In the genomic region with DNA sequence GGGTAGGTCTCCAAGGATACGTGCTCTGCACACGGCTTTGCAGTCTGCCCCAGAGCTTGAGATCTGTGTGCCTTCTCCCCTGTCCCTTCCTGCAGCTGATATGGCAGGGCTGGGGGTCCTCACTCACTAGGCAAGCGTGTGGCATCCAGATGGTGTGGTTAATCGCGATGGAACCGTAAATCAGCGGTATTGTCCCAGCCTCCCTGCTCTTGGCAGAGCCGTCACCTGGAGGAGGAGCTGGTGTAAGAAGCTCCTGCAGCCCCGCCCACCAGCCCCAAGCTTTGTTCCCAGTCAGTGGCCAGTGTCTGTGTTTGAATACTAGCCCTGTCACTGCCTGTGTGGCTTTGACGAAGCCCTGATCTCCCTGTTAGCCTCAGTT, we compare ENCODE assay signal across 8 mouse cellular contexts.
A peak's percentile ranks its signal among the peaks of the same experiment; 100 is the strongest.
DNase-seq lines count a peak whose midpoint lies in the region; ATAC-seq lines count a peak whose summit lies in the region.

No protein-coding gene starts in this region.

- H3K9me3 ChIP-seq in heart, embryonic 11.5 days (replicated peaks; ENCODE audit: control insufficient read depth, low read length), result no peaks in the 10 kb centered on the region
- H3K9me3 ChIP-seq in embryonic facial prominence, embryonic 10.5 days, result no peaks in the 10 kb centered on the region

- peak overlapping the region; percentile 88; the same call in 1 of the 2 replicates for H3K27ac ChIP-seq in heart, embryonic 11.5 days (ENCODE audit: low read depth, low read length)
- peak overlapping the region; percentile 98 for H3K27ac ChIP-seq in embryonic facial prominence, embryonic 10.5 days (replicated peaks)

- H3K27me3 ChIP-seq in heart, embryonic 11.5 days (ENCODE audit: control insufficient read depth, insufficient read depth, low read length), result no peaks in the 10 kb centered on the region
- no peaks in the 10 kb centered on the region for H3K27me3 ChIP-seq in embryonic facial prominence, embryonic 10.5 days (replicated peaks; ENCODE audit: low read depth, poor library complexity, severe bottlenecking)

- H3K4me1 ChIP-seq in heart, embryonic 11.5 days (ENCODE audit: control insufficient read depth, insufficient read depth, low read length), result peaks cover 48% of the 10 kb centered on the region
- peaks cover 85% of the 10 kb centered on the region for H3K4me1 ChIP-seq in embryonic facial prominence, embryonic 10.5 days

- H3K36me3 ChIP-seq in heart, embryonic 11.5 days (ENCODE audit: control insufficient read depth, insufficient read depth, low read length), result no peaks in the 10 kb centered on the region
- no peaks in the 10 kb centered on the region for H3K36me3 ChIP-seq in embryonic facial prominence, embryonic 10.5 days (replicated peaks)

- WGBS in heart, embryonic 11.5 days (ENCODE audit: insufficient replicate concordance), result 14% methylated on average over 10 of the region's 10 CpGs
- WGBS in embryonic facial prominence, embryonic 10.5 days, result 10% methylated on average over 10 of the region's 10 CpGs

- DNase-seq in heart, adult 18-20 months, result no peak
- DNase-seq in 416B (ENCODE audit: low read depth), result peak; percentile 5
- peak; percentile 68 for DNase-seq in embryonic facial prominence, embryonic 10.5 days (ENCODE audit: low spot score)
- peak; percentile 68 to 78 for DNase-seq in kidney, postnatal 4 days
- DNase-seq in retina, postnatal 1 day, result peak; percentile 63
- no peak for DNase-seq in urinary bladder, postnatal 14 days (ENCODE audit: low spot score)
- no peak for DNase-seq in gastrocnemius, adult 8-10 months (ENCODE audit: low spot score in 2 of 2)

- ATAC-seq in heart, embryonic 11.5 days (replicated peaks; ENCODE audit: insufficient number of reproducible peaks, low FRiP score, low TSS enrichment), result no peak

- peak overlapping the region; percentile 22 for H3K4me2 ChIP-seq in heart, embryonic 11.5 days

- H3K9ac ChIP-seq in heart, embryonic 11.5 days (ENCODE audit: low read depth, low read length), result peak overlapping the region; percentile 39

- no peak overlapping the region for H3K4me3 ChIP-seq in heart, embryonic 11.5 days (ENCODE audit: low read depth, low read length)
- H3K4me3 ChIP-seq in embryonic facial prominence, embryonic 10.5 days, result peak overlapping the region; percentile 37

Comparison
In these comparisons a context has a peak if more than half of its experiments do, and no peak if none do; other contexts are left out.
1. DNase-seq: peak in 416B (single experiment), embryonic facial prominence, embryonic 10.5 days (single experiment), kidney, postnatal 4 days (2 of 2) and retina, postnatal 1 day (single experiment); none in heart, adult 18-20 months (0 of 2), urinary bladder, postnatal 14 days (single experiment) and gastrocnemius, adult 8-10 months (0 of 2).